Mouse (Mus musculus): ENCODE measurements around the gene Gm20458. TPM values are rescaled to one million over a fixed set of nuclear protein-coding genes. Genes with fewer than 3 reads are reported as not detected.

Gm20458 gene
- polyA plus RNA-seq, 1 experiment: not detected

- no peaks in the 10 kb centered on the region for H3K9me3 ChIP-seq (replicated peaks; ENCODE audit: control insufficient read depth, insufficient read depth, low read length, poor library complexity, severe bottlenecking)
- no peaks in the 10 kb centered on the region for H3K27me3 ChIP-seq (ENCODE audit: control insufficient read depth, insufficient read depth, low read length, poor library complexity, severe bottlenecking)
- H3K27ac ChIP-seq (ENCODE audit: insufficient read depth, low read length): no peak overlapping the region
- H3K36me3 ChIP-seq (ENCODE audit: control insufficient read depth, insufficient read depth, low read length, poor library complexity, severe bottlenecking): no peaks in the 10 kb centered on the region
- no peak for TF ChIP-seq EP300 (IDR thresholded peaks at IDR 0.05; ENCODE audit: insufficient read depth, low read depth, low read length)
- no peak for TF ChIP-seq POLR2A (IDR thresholded peaks at IDR 0.05; ENCODE audit: insufficient read depth, low read length)
- TF ChIP-seq CTCF (IDR thresholded peaks at IDR 0.05; ENCODE audit: low read depth, low read length): no peak
- peaks cover 4% of the 10 kb centered on the region for H3K4me1 ChIP-seq (ENCODE audit: control insufficient read depth, insufficient read depth, low read length)
- H3K4me3 ChIP-seq (ENCODE audit: low read depth, low read length): no peak overlapping the region
- H3K9ac ChIP-seq (ENCODE audit: low read depth, poor library complexity, severe bottlenecking): no peak overlapping the region
These were observed 54.1 kb downstream of the Gm20458 start for GRCm38 (mm10) chr2:164514916-164515315.

- H3K27ac ChIP-seq (ENCODE audit: insufficient read depth, low read length): no peak overlapping the region
- peaks cover 5% of the 10 kb centered on the region for H3K4me1 ChIP-seq (ENCODE audit: control insufficient read depth, insufficient read depth, low read length)
- no peak for TF ChIP-seq POLR2A (IDR thresholded peaks at IDR 0.05; ENCODE audit: insufficient read depth, low read length)
- TF ChIP-seq CTCF (IDR thresholded peaks at IDR 0.05; ENCODE audit: low read depth, low read length): no peak
- no peak for TF ChIP-seq EP300 (IDR thresholded peaks at IDR 0.05; ENCODE audit: insufficient read depth, low read depth, low read length)
- H3K9me3 ChIP-seq (replicated peaks; ENCODE audit: control insufficient read depth, insufficient read depth, low read length, poor library complexity, severe bottlenecking): no peaks in the 10 kb centered on the region
- H3K36me3 ChIP-seq (ENCODE audit: control insufficient read depth, insufficient read depth, low read length, poor library complexity, severe bottlenecking): no peaks in the 10 kb centered on the region
- no peaks in the 10 kb centered on the region for H3K27me3 ChIP-seq (ENCODE audit: control insufficient read depth, insufficient read depth, low read length, poor library complexity, severe bottlenecking)
- no peak overlapping the region for H3K4me3 ChIP-seq (ENCODE audit: low read depth, low read length)
- H3K9ac ChIP-seq (ENCODE audit: low read depth, poor library complexity, severe bottlenecking): no peak overlapping the region
These were observed 55.1 kb downstream of the Gm20458 start for GRCm38 (mm10) chr2:164515897-164516296.

GRCm38 (mm10) chr2:164516592-164516991, 55.8 kb downstream of the Gm20458 start:
- Histone ChIP-seq H3K9me3 (replicated peaks; ENCODE audit: control insufficient read depth, insufficient read depth, low read length, poor library complexity, severe bottlenecking) (no peaks in the 10 kb centered on the region), H3K36me3 (ENCODE audit: control insufficient read depth, insufficient read depth, low read length, poor library complexity, severe bottlenecking) (no peaks in the 10 kb centered on the region), H3K4me3 (ENCODE audit: low read depth, low read length) (no peak overlapping the region), H3K27ac (ENCODE audit: insufficient read depth, low read length) (no peak overlapping the region), H3K4me1 (ENCODE audit: control insufficient read depth, insufficient read depth, low read length) (peaks cover 7% of the 10 kb centered on the region), H3K9ac (ENCODE audit: low read depth, poor library complexity, severe bottlenecking) (no peak overlapping the region), H3K27me3 (ENCODE audit: control insufficient read depth, insufficient read depth, low read length, poor library complexity, severe bottlenecking) (no peaks in the 10 kb centered on the region)
- TF ChIP-seq CTCF (IDR thresholded peaks at IDR 0.05; ENCODE audit: low read depth, low read length): no peak
- TF ChIP-seq POLR2A (IDR thresholded peaks at IDR 0.05; ENCODE audit: insufficient read depth, low read length): no peak
- TF ChIP-seq EP300 (IDR thresholded peaks at IDR 0.05; ENCODE audit: insufficient read depth, low read depth, low read length): no peak

DNA sequence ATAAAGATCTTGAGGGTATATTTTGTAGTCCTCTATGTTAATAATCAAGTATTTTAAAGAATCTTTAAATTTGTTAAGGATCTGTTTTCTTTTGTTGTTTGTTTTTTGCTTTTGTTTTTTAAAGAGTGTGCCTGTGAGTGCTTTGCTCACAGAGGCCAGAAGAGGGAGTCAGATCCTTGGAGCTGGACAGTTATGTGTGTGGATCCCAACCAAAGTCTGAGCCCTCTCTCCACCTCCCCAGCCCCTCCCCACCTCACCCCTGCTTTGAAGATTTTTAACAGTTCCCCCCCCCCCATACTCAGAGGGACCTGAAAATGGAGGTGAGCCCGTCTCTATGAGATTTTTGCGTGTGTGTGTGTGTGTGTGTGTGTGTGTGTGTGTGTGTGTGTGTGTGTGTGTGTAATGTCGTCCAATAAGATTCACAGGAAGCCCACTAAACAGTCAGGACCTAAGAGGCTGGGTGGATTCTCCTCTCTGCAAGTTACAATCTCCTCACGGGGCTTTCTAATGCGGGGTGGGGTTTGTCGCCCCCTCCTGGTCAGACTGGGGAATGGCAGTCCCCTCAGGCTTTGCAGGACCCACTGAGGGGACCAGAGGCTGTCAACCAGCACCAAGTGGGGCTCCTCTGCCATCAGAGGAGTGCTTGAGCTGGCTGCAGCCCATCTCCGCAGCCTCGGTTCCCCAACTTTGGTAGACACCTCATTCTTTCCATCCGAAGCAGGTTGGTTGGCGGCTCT, 56.9 kb downstream of the Gm20458 start:
- H3K27ac ChIP-seq (ENCODE audit: insufficient read depth, low read length): no peak overlapping the region
- H3K4me3 ChIP-seq (ENCODE audit: low read depth, low read length): no peak overlapping the region

DNA sequence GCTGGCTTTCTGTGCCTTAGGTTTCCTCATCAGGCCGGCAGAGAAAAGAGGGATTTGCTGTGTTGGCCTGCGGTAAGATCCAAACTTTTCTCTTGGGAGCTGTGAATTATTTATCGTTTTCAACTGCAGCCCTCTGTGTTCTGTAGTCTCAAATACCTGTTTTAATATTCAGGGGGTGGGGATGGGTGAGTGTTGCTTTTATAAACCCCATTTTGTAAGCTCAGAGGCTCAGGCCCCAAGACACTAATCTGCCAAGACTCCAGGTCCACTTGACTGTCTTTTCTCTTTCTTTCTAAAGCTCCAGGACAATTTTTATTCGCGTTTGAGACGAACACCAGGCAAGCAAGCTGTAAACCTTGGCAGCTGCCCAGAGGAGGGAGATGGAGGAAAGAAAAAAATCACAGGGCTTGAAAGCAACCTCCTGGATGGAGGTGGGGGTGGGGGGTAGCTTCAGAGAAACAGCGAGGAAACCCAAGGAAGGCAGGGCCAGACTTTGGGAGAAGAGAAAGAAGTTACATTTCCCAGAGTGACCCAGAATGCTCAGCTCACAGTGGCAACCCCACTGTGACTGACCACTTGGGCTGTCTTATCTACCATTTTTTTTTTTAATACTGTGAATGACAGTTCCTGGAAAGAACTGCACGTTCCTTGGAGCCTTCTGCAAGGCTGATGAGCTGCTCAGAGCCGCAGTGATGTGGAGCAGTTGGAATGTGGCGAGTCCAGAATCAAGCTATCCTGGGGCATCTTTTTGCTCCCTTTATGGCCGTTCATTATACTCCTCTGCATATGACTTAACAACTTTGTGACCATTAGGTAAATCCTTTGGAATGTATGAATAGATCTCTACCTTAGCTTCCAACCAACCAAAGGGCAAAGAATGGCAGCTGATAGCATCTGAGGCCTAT, 57.8 kb downstream of the Gm20458 start:
- H3K9me3 ChIP-seq (replicated peaks; ENCODE audit: control insufficient read depth, insufficient read depth, low read length, poor library complexity, severe bottlenecking): no peaks in the 10 kb centered on the region
- H3K4me3 ChIP-seq (ENCODE audit: low read depth, low read length): no peak overlapping the region
- no peak overlapping the region for H3K9ac ChIP-seq (ENCODE audit: low read depth, poor library complexity, severe bottlenecking)
- no peaks in the 10 kb centered on the region for H3K27me3 ChIP-seq (ENCODE audit: control insufficient read depth, insufficient read depth, low read length, poor library complexity, severe bottlenecking)
- H3K36me3 ChIP-seq (ENCODE audit: control insufficient read depth, insufficient read depth, low read length, poor library complexity, severe bottlenecking): no peaks in the 10 kb centered on the region
- TF ChIP-seq CTCF (IDR thresholded peaks at IDR 0.05; ENCODE audit: low read depth, low read length) (no peak), EP300 (IDR thresholded peaks at IDR 0.05; ENCODE audit: insufficient read depth, low read depth, low read length) (no peak), POLR2A (IDR thresholded peaks at IDR 0.05; ENCODE audit: insufficient read depth, low read length) (no peak)
- no peak overlapping the region for H3K27ac ChIP-seq (ENCODE audit: insufficient read depth, low read length)
- peaks cover 5% of the 10 kb centered on the region for H3K4me1 ChIP-seq (ENCODE audit: control insufficient read depth, insufficient read depth, low read length)

More for the DNA sequence above, 56.9 kb downstream of the Gm20458 start:
- no peaks in the 10 kb centered on the region for H3K36me3 ChIP-seq (ENCODE audit: control insufficient read depth, insufficient read depth, low read length, poor library complexity, severe bottlenecking)
- H3K27me3 ChIP-seq (ENCODE audit: control insufficient read depth, insufficient read depth, low read length, poor library complexity, severe bottlenecking): no peaks in the 10 kb centered on the region
- H3K4me1 ChIP-seq (ENCODE audit: control insufficient read depth, insufficient read depth, low read length): peaks cover 8% of the 10 kb centered on the region
- TF ChIP-seq EP300 (IDR thresholded peaks at IDR 0.05; ENCODE audit: insufficient read depth, low read depth, low read length) (no peak), POLR2A (IDR thresholded peaks at IDR 0.05; ENCODE audit: insufficient read depth, low read length) (no peak), CTCF (IDR thresholded peaks at IDR 0.05; ENCODE audit: low read depth, low read length) (peak; percentile 83)
- no peak overlapping the region for H3K9ac ChIP-seq (ENCODE audit: low read depth, poor library complexity, severe bottlenecking)
- no peaks in the 10 kb centered on the region for H3K9me3 ChIP-seq (replicated peaks; ENCODE audit: control insufficient read depth, insufficient read depth, low read length, poor library complexity, severe bottlenecking)

DNA sequence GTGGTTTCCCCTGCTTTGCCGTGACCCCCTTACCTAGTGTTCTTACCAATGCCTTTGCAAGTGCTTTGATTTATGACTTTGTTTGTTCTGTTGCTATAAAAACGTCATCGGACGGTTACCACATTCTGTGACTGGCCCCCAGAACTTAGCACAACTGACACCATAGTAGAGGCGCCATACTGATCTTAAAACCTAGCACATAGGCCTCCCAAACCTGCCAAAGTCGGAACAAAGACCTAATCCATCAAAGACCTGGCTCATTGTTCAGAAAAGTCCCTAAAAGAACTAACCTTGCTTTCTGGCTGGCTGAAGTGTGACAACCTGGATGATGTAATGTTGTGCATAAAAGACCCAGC, 58.4 kb downstream of the Gm20458 start:
- no peaks in the 10 kb centered on the region for H3K9me3 ChIP-seq (replicated peaks; ENCODE audit: control insufficient read depth, insufficient read depth, low read length, poor library complexity, severe bottlenecking)
- no peak for TF ChIP-seq CTCF (IDR thresholded peaks at IDR 0.05; ENCODE audit: low read depth, low read length)
- no peak for TF ChIP-seq EP300 (IDR thresholded peaks at IDR 0.05; ENCODE audit: insufficient read depth, low read depth, low read length)
- no peak for TF ChIP-seq POLR2A (IDR thresholded peaks at IDR 0.05; ENCODE audit: insufficient read depth, low read length)
- H3K9ac ChIP-seq (ENCODE audit: low read depth, poor library complexity, severe bottlenecking): no peak overlapping the region
- H3K4me1 ChIP-seq (ENCODE audit: control insufficient read depth, insufficient read depth, low read length): peaks cover 4% of the 10 kb centered on the region
- H3K27me3 ChIP-seq (ENCODE audit: control insufficient read depth, insufficient read depth, low read length, poor library complexity, severe bottlenecking): no peaks in the 10 kb centered on the region
- no peak overlapping the region for H3K27ac ChIP-seq (ENCODE audit: insufficient read depth, low read length)
- no peak overlapping the region for H3K4me3 ChIP-seq (ENCODE audit: low read depth, low read length)
- no peaks in the 10 kb centered on the region for H3K36me3 ChIP-seq (ENCODE audit: control insufficient read depth, insufficient read depth, low read length, poor library complexity, severe bottlenecking)
